Mouse (Mus musculus) liver, postnatal 0 days (tissue): ENCODE data around the gene Apba2. TPM values are rescaled to one million over a fixed set of nuclear protein-coding genes. Genes with fewer than 3 reads are reported as not detected.

Source experiments
- ATAC-seq: fragments of 200-750 bp; cut with Nextera tagmentation; 2 replicates; pipeline ENCODE4 v1.8.0; 2017; ENCODE audit warnings: mild to moderate bottlenecking, moderate library complexity
- DNase-seq: peaks from one replicate; pipeline ENCODE4 v3.0.0-alpha.2; 2016
- H3K27ac ChIP-seq: fragments of 300-500 bp; sonication (generic); 2 replicates; pipeline ENCODE4 v1.5.1; 2014; ENCODE audit warnings: antibody characterized with exemption, moderate library complexity, mild to moderate bottlenecking, low read depth
- H3K27me3 ChIP-seq: fragments of 300-500 bp; sonication (generic); 2 replicates; pipeline ENCODE4 v1.6.1; 2014; ENCODE audit warnings: low read length, control low read depth, mixed read lengths; ENCODE audit not compliant: insufficient read depth
- H3K36me3 ChIP-seq: fragments of 300-500 bp; sonication (generic); replicated peaks from 2 replicates; pipeline ENCODE4 v1.6.1; 2014; ENCODE audit warnings: mild to moderate bottlenecking, control low read depth, low read length, moderate library complexity, mixed read lengths; ENCODE audit not compliant: insufficient read depth
- H3K4me1 ChIP-seq: fragments of 300-500 bp; sonication (generic); 2 replicates; pipeline ENCODE4 v1.6.1; 2014; ENCODE audit warnings: antibody characterized with exemption, mild to moderate bottlenecking, control low read depth; ENCODE audit not compliant: insufficient read depth
- H3K4me2 ChIP-seq: fragments of 300-500 bp; sonication (generic); 2 replicates; pipeline ENCODE4 v1.6.1; 2014; ENCODE audit warnings: low read depth, mild to moderate bottlenecking, low read length, moderate library complexity, mixed read lengths
- H3K4me3 ChIP-seq: fragments of 300-500 bp; sonication (generic); 2 replicates; pipeline ENCODE4 v1.5.1; 2014; ENCODE audit warnings: low read depth, low read length
- H3K9ac ChIP-seq: fragments of 300-500 bp; sonication (generic); replicated peaks from 2 replicates; pipeline ENCODE4 v1.6.1; 2014; ENCODE audit warnings: mild to moderate bottlenecking, moderate library complexity
- H3K9me3 ChIP-seq: fragments of 300-500 bp; sonication (generic); 2 replicates; pipeline ENCODE4 v1.6.1; 2016; ENCODE audit warnings: mild to moderate bottlenecking, control low read depth, low read length, mixed read lengths
- CTCF ChIP-seq: sonication (generic); IDR thresholded peaks from 2 replicates; pipeline ENCODE4 v1.5.1; 2016; ENCODE audit warnings: antibody characterized with exemption, low read depth
- EP300 ChIP-seq: IDR thresholded peaks from 2 replicates; pipeline ENCODE4 v1.6.1; 2016; ENCODE audit warnings: antibody characterized with exemption, low read depth, mild to moderate bottlenecking
- WGBS: fragments of 180-500 bp; shearing (Covaris S2); extraction: QIAGEN DNeasy Blood & Tissue Kit; methylation state at CpG from one replicate; pipeline ENCODE4 v1.1.7; 2014; ENCODE audit not compliant: insufficient replicate concordance; 5-methylcytosine and 5-hydroxymethylcytosine counted together
- polyA plus RNA-seq: library from polyadenylated mRNA; unstranded; fragments of >200 nt; fragmentation: Nextera tagmentation; extraction: Ambion mirVana; gene quantifications from 2 replicates; pipeline ENCODE4 v1.2.1, GENCODE M21; 2015

Gene Apba2
- polyA plus RNA-seq, 1 experiment from 2014 or later: not detected

DNA sequence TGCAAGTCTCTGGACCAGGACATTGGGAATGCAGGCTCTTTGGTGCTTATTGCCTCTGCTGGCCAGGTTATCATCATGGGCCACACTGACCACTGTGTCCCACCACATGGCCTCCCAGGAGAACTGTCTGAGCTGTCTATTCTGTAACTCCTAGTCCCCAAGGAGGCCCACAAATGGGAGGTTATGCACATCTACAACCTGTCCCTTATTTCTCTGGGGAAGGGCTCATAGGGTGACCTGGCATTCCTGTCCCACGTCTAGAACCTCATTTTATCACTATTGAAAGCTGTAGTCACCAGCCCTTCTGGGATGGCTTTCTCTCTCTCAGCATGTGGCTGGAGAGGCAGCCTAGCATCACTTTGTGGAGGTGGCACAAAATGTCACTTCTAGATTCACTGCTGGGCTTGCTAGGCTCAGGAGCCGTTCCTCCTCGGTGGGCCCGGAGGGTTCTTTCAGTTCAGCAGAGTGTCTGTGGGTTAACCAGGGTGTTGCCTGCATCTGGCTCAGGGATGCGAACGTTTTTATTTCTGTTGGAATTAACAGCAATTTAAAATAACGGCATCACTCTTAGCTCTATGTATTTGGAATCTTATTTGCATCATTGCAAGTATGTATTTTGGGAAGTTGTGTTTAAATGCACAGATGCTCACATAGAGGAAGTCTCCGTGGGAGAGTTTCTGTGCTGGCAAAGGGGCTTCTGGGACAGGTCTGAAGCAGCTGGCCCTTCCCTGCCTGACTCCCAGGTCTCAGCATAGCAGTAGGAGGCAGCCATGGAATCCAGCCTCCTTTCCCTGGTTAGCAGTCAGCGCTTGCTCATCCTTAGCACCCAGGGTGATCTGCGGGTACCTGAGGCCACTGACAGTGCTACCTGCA lies 65.1 kb downstream of the Apba2 start:
- no peak overlapping the region for H3K27ac ChIP-seq
- no peak overlapping the region for H3K4me2 ChIP-seq
- H3K4me1 ChIP-seq: no peaks in the 10 kb centered on the region
- no peaks in the 10 kb centered on the region for H3K9me3 ChIP-seq
- DNase-seq: no peak
- H3K9ac ChIP-seq: no peak overlapping the region
- no peak overlapping the region for H3K4me3 ChIP-seq
- ATAC-seq: no peak
- H3K27me3 ChIP-seq: no peaks in the 10 kb centered on the region
- 65% methylated on average over 10 of the region's 10 CpGs for WGBS
- no peaks in the 10 kb centered on the region for H3K36me3 ChIP-seq
- TF ChIP-seq CTCF (no peak), EP300 (no peak)

GRCm38 (mm10) chr7:64568722-64569121 lies 67.2 kb downstream of the Apba2 start:
- H3K27me3 ChIP-seq: no peaks in the 10 kb centered on the region
- H3K4me3 ChIP-seq: no peak overlapping the region
- no peak for ATAC-seq
- no peaks in the 10 kb centered on the region for H3K9me3 ChIP-seq
- 61% methylated on average over 4 of the region's 4 CpGs for WGBS
- no peaks in the 10 kb centered on the region for H3K4me1 ChIP-seq
- TF ChIP-seq CTCF: no peak
- no peak for TF ChIP-seq EP300
- H3K27ac ChIP-seq: no peak overlapping the region
- no peak overlapping the region for H3K9ac ChIP-seq
- H3K36me3 ChIP-seq: no peaks in the 10 kb centered on the region
- no peak overlapping the region for H3K4me2 ChIP-seq
- no peak for DNase-seq

GRCm38 (mm10) chr7:64569676-64570075 lies 68.2 kb downstream of the Apba2 start:
- WGBS: 42% methylated on average over 7 of the region's 7 CpGs
- no peak overlapping the region for H3K27ac ChIP-seq
- H3K4me1 ChIP-seq: no peaks in the 10 kb centered on the region
- H3K4me2 ChIP-seq: no peak overlapping the region
- no peak overlapping the region for H3K9ac ChIP-seq
- H3K27me3 ChIP-seq: no peaks in the 10 kb centered on the region
- H3K36me3 ChIP-seq: no peaks in the 10 kb centered on the region
- H3K4me3 ChIP-seq: no peak overlapping the region
- no peaks in the 10 kb centered on the region for H3K9me3 ChIP-seq
- DNase-seq: no peak
- ATAC-seq: peak; percentile 50; the same call in 1 of the 2 replicates
- TF ChIP-seq EP300 (no peak), CTCF (no peak)

DNA sequence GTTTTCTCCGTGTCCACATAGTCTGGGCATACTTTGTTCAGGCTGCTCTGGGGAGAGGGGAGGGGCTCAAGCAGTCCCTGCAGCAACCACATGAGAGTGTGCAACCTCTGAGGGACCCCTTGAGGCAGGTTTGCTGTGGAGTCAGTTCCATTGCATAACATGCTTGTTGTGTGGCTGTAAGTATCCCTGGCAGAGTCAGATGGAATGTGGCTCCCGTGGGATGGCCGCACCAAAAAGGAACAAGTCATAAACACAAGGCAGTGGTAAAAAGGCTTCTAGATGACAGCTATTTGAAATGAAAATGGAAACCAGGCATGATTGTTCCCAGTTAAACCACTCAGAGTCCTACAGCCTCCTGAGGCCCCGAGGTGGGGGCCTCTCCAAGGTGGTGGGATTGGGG lies 69.4 kb downstream of the Apba2 start:
- no peak for DNase-seq
- WGBS: 77% methylated on average over 4 of the region's 4 CpGs
- ATAC-seq: no peak
- TF ChIP-seq CTCF (no peak), EP300 (no peak)
- H3K9me3 ChIP-seq: no peaks in the 10 kb centered on the region
- H3K4me1 ChIP-seq: no peaks in the 10 kb centered on the region
- H3K27me3 ChIP-seq: no peaks in the 10 kb centered on the region
- no peak overlapping the region for H3K4me2 ChIP-seq
- H3K27ac ChIP-seq: no peak overlapping the region
- H3K36me3 ChIP-seq: no peaks in the 10 kb centered on the region
- H3K9ac ChIP-seq: no peak overlapping the region
- H3K4me3 ChIP-seq: no peak overlapping the region

- Histone ChIP-seq H3K9ac (no peak overlapping the region), H3K4me2 (no peak overlapping the region), H3K9me3 (no peaks in the 10 kb centered on the region), H3K36me3 (no peaks in the 10 kb centered on the region), H3K4me1 (no peaks in the 10 kb centered on the region), H3K27me3 (no peaks in the 10 kb centered on the region), H3K27ac (no peak overlapping the region), H3K4me3 (no peak overlapping the region)
- WGBS: 80% methylated on average over 16 of the region's 16 CpGs
- DNase-seq (no peak), ATAC-seq (no peak)
- TF ChIP-seq EP300 (no peak), CTCF (no peak)
Measured at GRCm38 (mm10) chr7:64574144-64574543, 72.6 kb downstream of the Apba2 start.

- WGBS: 50% methylated on average over 1 of the region's 1 CpGs
- Histone ChIP-seq H3K4me1 (no peaks in the 10 kb centered on the region), H3K27ac (no peak overlapping the region), H3K9ac (no peak overlapping the region), H3K4me2 (no peak overlapping the region), H3K36me3 (no peaks in the 10 kb centered on the region), H3K9me3 (no peaks in the 10 kb centered on the region), H3K4me3 (no peak overlapping the region), H3K27me3 (no peaks in the 10 kb centered on the region)
- ATAC-seq (no peak), DNase-seq (no peak)
- no peak for TF ChIP-seq EP300
Measured at GRCm38 (mm10) chr7:64576519-64576951, 75.0 kb downstream of the Apba2 start.
